Mouse (Mus musculus) lung, adult 18-20 months (tissue): ENCODE measurements around the gene Pid1.

ENCODE experiments used
- DNase-seq, 2 experiments: peaks; one replicate each; pipeline ENCODE4 v3.0.0; 2022; ENCODE audit warnings: mixed read lengths in 2 of 2

Gene Pid1

GRCm38 (mm10) chr1:84012871-84013375 is 351.1 kb downstream of the Pid1 start:
- DNase-seq = no peak

- DNase-seq = no peak
Observed at GRCm38 (mm10) chr1:84002630-84003029, 361.4 kb downstream of the Pid1 start.
